Mouse (Mus musculus): ENCODE results near the gene Tmem108. TPM values are rescaled to one million over a fixed set of nuclear protein-coding genes. Genes with fewer than 3 reads are reported as not detected.

Tmem108 gene
- polyA plus RNA-seq, 1 experiment from 2014 or later = 34.2 TPM

- H3K9ac ChIP-seq = no peak overlapping the region
- ATAC-seq (ENCODE audit: low FRiP score) = no peak
- H3K4me3 ChIP-seq (replicated peaks; ENCODE audit: low read length) = no peak overlapping the region
- H3K9me3 ChIP-seq (ENCODE audit: control insufficient read depth, low read length) = no peaks in the 10 kb centered on the region
- 59% methylated on average over 3 of the region's 3 CpGs for WGBS
- H3K4me1 ChIP-seq (replicated peaks; ENCODE audit: control insufficient read depth, insufficient read depth, low read length) = no peaks in the 10 kb centered on the region
- no peak overlapping the region for H3K4me2 ChIP-seq (replicated peaks)
- DNase-seq (ENCODE audit: low spot score) = no peak
- H3K36me3 ChIP-seq (replicated peaks; ENCODE audit: control insufficient read depth, insufficient read depth) = no peaks in the 10 kb centered on the region
- H3K27me3 ChIP-seq (ENCODE audit: control insufficient read depth, insufficient read depth, low read length) = no peaks in the 10 kb centered on the region
- no peak overlapping the region for H3K27ac ChIP-seq
These were observed 51.9 kb downstream of the Tmem108 start for GRCm38 (mm10) chr9:103709694-103710093.

- no peak for ATAC-seq (ENCODE audit: low FRiP score)
These were observed 53.0 kb downstream of the Tmem108 start for GRCm38 (mm10) chr9:103708514-103709173.

GRCm38 (mm10) chr9:103707857-103708256 lies 53.8 kb downstream of the Tmem108 start:
- Histone ChIP-seq H3K36me3 (replicated peaks; ENCODE audit: control insufficient read depth, insufficient read depth) (no peaks in the 10 kb centered on the region), H3K27ac (no peak overlapping the region), H3K4me3 (replicated peaks; ENCODE audit: low read length) (no peak overlapping the region), H3K4me2 (replicated peaks) (no peak overlapping the region), H3K4me1 (replicated peaks; ENCODE audit: control insufficient read depth, insufficient read depth, low read length) (no peaks in the 10 kb centered on the region), H3K9ac (no peak overlapping the region), H3K9me3 (ENCODE audit: control insufficient read depth, low read length) (no peaks in the 10 kb centered on the region), H3K27me3 (ENCODE audit: control insufficient read depth, insufficient read depth, low read length) (no peaks in the 10 kb centered on the region)
- DNase-seq (ENCODE audit: low spot score) (no peak), ATAC-seq (ENCODE audit: low FRiP score) (no peak)

More at GRCm38 (mm10) chr9:103708514-103709173, 53.0 kb downstream of the Tmem108 start:
- H3K9me3 ChIP-seq (ENCODE audit: control insufficient read depth, low read length) = no peaks in the 10 kb centered on the region
- no peak overlapping the region for H3K9ac ChIP-seq
- H3K27ac ChIP-seq = no peak overlapping the region
- H3K4me3 ChIP-seq (replicated peaks; ENCODE audit: low read length) = no peak overlapping the region
- 86% methylated on average over 16 of the region's 16 CpGs for WGBS
- H3K36me3 ChIP-seq (replicated peaks; ENCODE audit: control insufficient read depth, insufficient read depth) = no peaks in the 10 kb centered on the region
- no peaks in the 10 kb centered on the region for H3K4me1 ChIP-seq (replicated peaks; ENCODE audit: control insufficient read depth, insufficient read depth, low read length)
- H3K27me3 ChIP-seq (ENCODE audit: control insufficient read depth, insufficient read depth, low read length) = no peaks in the 10 kb centered on the region
- DNase-seq (ENCODE audit: low spot score) = no peak
- H3K4me2 ChIP-seq (replicated peaks) = no peak overlapping the region

GRCm38 (mm10) chr9:103707000-103707790 lies 54.4 kb downstream of the Tmem108 start:
- H3K27me3 ChIP-seq (ENCODE audit: control insufficient read depth, insufficient read depth, low read length) = no peaks in the 10 kb centered on the region
- ATAC-seq (ENCODE audit: low FRiP score) (no peak), DNase-seq (ENCODE audit: low spot score) (no peak)
- H3K4me3 ChIP-seq (replicated peaks; ENCODE audit: low read length) = no peak overlapping the region
- no peaks in the 10 kb centered on the region for H3K9me3 ChIP-seq (ENCODE audit: control insufficient read depth, low read length)
- no peaks in the 10 kb centered on the region for H3K4me1 ChIP-seq (replicated peaks; ENCODE audit: control insufficient read depth, insufficient read depth, low read length)
- no peaks in the 10 kb centered on the region for H3K36me3 ChIP-seq (replicated peaks; ENCODE audit: control insufficient read depth, insufficient read depth)
- no peak overlapping the region for H3K27ac ChIP-seq
- no peak overlapping the region for H3K4me2 ChIP-seq (replicated peaks)
- no peak overlapping the region for H3K9ac ChIP-seq
- 87% methylated on average over 8 of the region's 8 CpGs for WGBS

GRCm38 (mm10) chr9:103705717-103706116 lies 55.9 kb downstream of the Tmem108 start:
- Histone ChIP-seq H3K4me3 (replicated peaks; ENCODE audit: low read length) (no peak overlapping the region), H3K9ac (no peak overlapping the region), H3K27me3 (ENCODE audit: control insufficient read depth, insufficient read depth, low read length) (no peaks in the 10 kb centered on the region), H3K4me1 (replicated peaks; ENCODE audit: control insufficient read depth, insufficient read depth, low read length) (0 out of 2 replicates have a peak, but pooled peaks cover 6% of the 10 kb centered on the region), H3K9me3 (ENCODE audit: control insufficient read depth, low read length) (no peaks in the 10 kb centered on the region), H3K27ac (no peak overlapping the region), H3K36me3 (replicated peaks; ENCODE audit: control insufficient read depth, insufficient read depth) (no peaks in the 10 kb centered on the region), H3K4me2 (replicated peaks) (no peak overlapping the region)
- ATAC-seq (ENCODE audit: low FRiP score) (no peak), DNase-seq (ENCODE audit: low spot score) (no peak)
- WGBS = 98% methylated on average over 4 of the region's 4 CpGs

- no peak overlapping the region for H3K4me2 ChIP-seq (replicated peaks)
- no peaks in the 10 kb centered on the region for H3K9me3 ChIP-seq (ENCODE audit: control insufficient read depth, low read length)
- no peaks in the 10 kb centered on the region for H3K27me3 ChIP-seq (ENCODE audit: control insufficient read depth, insufficient read depth, low read length)
- ATAC-seq (ENCODE audit: low FRiP score) (no peak), DNase-seq (ENCODE audit: low spot score) (no peak)
- no peak overlapping the region for H3K27ac ChIP-seq
- H3K36me3 ChIP-seq (replicated peaks; ENCODE audit: control insufficient read depth, insufficient read depth) = no peaks in the 10 kb centered on the region
- no peak overlapping the region for H3K4me3 ChIP-seq (replicated peaks; ENCODE audit: low read length)
- 0 out of 2 replicates have a peak, but pooled peaks cover 6% of the 10 kb centered on the region for H3K4me1 ChIP-seq (replicated peaks; ENCODE audit: control insufficient read depth, insufficient read depth, low read length)
- WGBS = 85% methylated on average over 16 of the region's 16 CpGs
- no peak overlapping the region for H3K9ac ChIP-seq
These were observed 58.6 kb downstream of the Tmem108 start for GRCm38 (mm10) chr9:103703014-103703413.

- H3K9ac ChIP-seq = no peak overlapping the region
- no peaks in the 10 kb centered on the region for H3K36me3 ChIP-seq (replicated peaks; ENCODE audit: control insufficient read depth, insufficient read depth)
- ATAC-seq (ENCODE audit: low FRiP score) = no peak
- WGBS = 93% methylated on average over 5 of the region's 5 CpGs
- H3K4me2 ChIP-seq (replicated peaks) = no peak overlapping the region
- H3K27ac ChIP-seq = no peak overlapping the region
- DNase-seq (ENCODE audit: low spot score) = no peak
- no peak overlapping the region for H3K4me3 ChIP-seq (replicated peaks; ENCODE audit: low read length)
- H3K27me3 ChIP-seq (ENCODE audit: control insufficient read depth, insufficient read depth, low read length) = no peaks in the 10 kb centered on the region
- no peaks in the 10 kb centered on the region for H3K9me3 ChIP-seq (ENCODE audit: control insufficient read depth, low read length)
- 0 out of 2 replicates have a peak, but pooled peaks cover 6% of the 10 kb centered on the region for H3K4me1 ChIP-seq (replicated peaks; ENCODE audit: control insufficient read depth, insufficient read depth, low read length)
These were observed 59.2 kb downstream of the Tmem108 start for GRCm38 (mm10) chr9:103702452-103702851.

GRCm38 (mm10) chr9:103701448-103701847 lies 60.2 kb downstream of the Tmem108 start:
- no peak overlapping the region for H3K4me2 ChIP-seq (replicated peaks)
- ATAC-seq (ENCODE audit: low FRiP score) (no peak), DNase-seq (ENCODE audit: low spot score) (no peak)
- H3K9me3 ChIP-seq (ENCODE audit: control insufficient read depth, low read length) = no peaks in the 10 kb centered on the region
- H3K27ac ChIP-seq = no peak overlapping the region
- WGBS = 27% methylated on average over 4 of the region's 4 CpGs
- no peak overlapping the region for H3K9ac ChIP-seq
- peaks cover 13% of the 10 kb centered on the region for H3K4me1 ChIP-seq (replicated peaks; ENCODE audit: control insufficient read depth, insufficient read depth, low read length)
- no peak overlapping the region for H3K4me3 ChIP-seq (replicated peaks; ENCODE audit: low read length)
- no peaks in the 10 kb centered on the region for H3K36me3 ChIP-seq (replicated peaks; ENCODE audit: control insufficient read depth, insufficient read depth)
- no peaks in the 10 kb centered on the region for H3K27me3 ChIP-seq (ENCODE audit: control insufficient read depth, insufficient read depth, low read length)

- DNase-seq (ENCODE audit: low spot score) (no peak), ATAC-seq (ENCODE audit: low FRiP score) (no peak)
- Histone ChIP-seq H3K4me3 (replicated peaks; ENCODE audit: low read length) (no peak overlapping the region), H3K27ac (no peak overlapping the region), H3K9ac (no peak overlapping the region), H3K9me3 (ENCODE audit: control insufficient read depth, low read length) (no peaks in the 10 kb centered on the region), H3K4me2 (replicated peaks) (no peak overlapping the region), H3K36me3 (replicated peaks; ENCODE audit: control insufficient read depth, insufficient read depth) (no peaks in the 10 kb centered on the region), H3K27me3 (ENCODE audit: control insufficient read depth, insufficient read depth, low read length) (no peaks in the 10 kb centered on the region), H3K4me1 (replicated peaks; ENCODE audit: control insufficient read depth, insufficient read depth, low read length) (peaks cover 13% of the 10 kb centered on the region)
- WGBS = 88% methylated on average over 1 of the region's 1 CpGs
These were observed 61.4 kb downstream of the Tmem108 start for GRCm38 (mm10) chr9:103700240-103700639.

All from hindbrain, embryonic 14.5 days (tissue).